Mouse (Mus musculus) hindbrain, embryonic 16.5 days (tissue): ENCODE results near the gene Mmp24. TPM values are rescaled to one million over a fixed set of nuclear protein-coding genes. Genes with fewer than 3 reads are reported as not detected.
"Not testable (repeated sequence)": the region's sequence is repeated elsewhere in the genome, so short reads cannot be mapped to it uniquely, and the experiment has no call there.

Source experiments
- ATAC-seq: fragments of 200-750 bp; cut with Nextera tagmentation; 2 replicates; pipeline ENCODE4 v1.8.0; 2017; ENCODE audit warnings: moderate TSS enrichment, moderate library complexity
- H3K27ac ChIP-seq: fragments of 300-500 bp; sonication (generic); 2 replicates; pipeline ENCODE4 v1.5.1; 2014; ENCODE audit warnings: low read depth, mild to moderate bottlenecking, control low read depth, low read length, moderate library complexity
- H3K27me3 ChIP-seq: fragments of 300-500 bp; sonication (generic); replicated peaks from 2 replicates; pipeline ENCODE4 v1.6.1; 2014; ENCODE audit warnings: low read length; ENCODE audit not compliant: control insufficient read depth, insufficient read depth
- H3K36me3 ChIP-seq: fragments of 300-500 bp; sonication (generic); 2 replicates; pipeline ENCODE4 v1.6.1; 2014; ENCODE audit warnings: mild to moderate bottlenecking, low read length, moderate library complexity, mixed read lengths; ENCODE audit not compliant: control insufficient read depth, insufficient read depth
- H3K4me1 ChIP-seq: fragments of 300-500 bp; sonication (generic); 2 replicates; pipeline ENCODE4 v1.6.1; 2014; ENCODE audit warnings: low read depth, low read length; ENCODE audit not compliant: control insufficient read depth, insufficient read depth
- H3K4me2 ChIP-seq: fragments of 300-500 bp; sonication (generic); 2 replicates; pipeline ENCODE4 v1.6.1; 2014; ENCODE audit warnings: mild to moderate bottlenecking, low read length, control low read depth, moderate library complexity
- H3K4me3 ChIP-seq: fragments of 300-500 bp; sonication (generic); 2 replicates; pipeline ENCODE4 v1.5.1; 2014; ENCODE audit warnings: mild to moderate bottlenecking, low read length, control low read depth, moderate library complexity
- H3K9ac ChIP-seq: fragments of 300-500 bp; sonication (generic); 2 replicates; pipeline ENCODE4 v1.6.1; 2014; ENCODE audit warnings: low read depth, mild to moderate bottlenecking, control low read depth, low read length, moderate library complexity
- H3K9me3 ChIP-seq: fragments of 300-500 bp; sonication (generic); 2 replicates; pipeline ENCODE4 v1.6.1; 2014; ENCODE audit warnings: mild to moderate bottlenecking, low read length, moderate library complexity; ENCODE audit not compliant: control insufficient read depth
- WGBS: fragments of 180-500 bp; shearing (Covaris S2); extraction: QIAGEN DNeasy Blood & Tissue Kit; methylation state at CpG from one replicate; pipeline ENCODE4 v1.1.7; 2014; 5-methylcytosine and 5-hydroxymethylcytosine counted together
- polyA plus RNA-seq: library from polyadenylated mRNA; unstranded; fragments of >200 nt; fragmentation: Nextera tagmentation; extraction: Ambion mirVana; gene quantifications from 2 replicates; pipeline ENCODE4 v1.2.1, GENCODE M21; 2015

Mmp24 gene
- polyA plus RNA-seq, result 16.0 and 16.8 TPM in 2 replicates

DNA sequence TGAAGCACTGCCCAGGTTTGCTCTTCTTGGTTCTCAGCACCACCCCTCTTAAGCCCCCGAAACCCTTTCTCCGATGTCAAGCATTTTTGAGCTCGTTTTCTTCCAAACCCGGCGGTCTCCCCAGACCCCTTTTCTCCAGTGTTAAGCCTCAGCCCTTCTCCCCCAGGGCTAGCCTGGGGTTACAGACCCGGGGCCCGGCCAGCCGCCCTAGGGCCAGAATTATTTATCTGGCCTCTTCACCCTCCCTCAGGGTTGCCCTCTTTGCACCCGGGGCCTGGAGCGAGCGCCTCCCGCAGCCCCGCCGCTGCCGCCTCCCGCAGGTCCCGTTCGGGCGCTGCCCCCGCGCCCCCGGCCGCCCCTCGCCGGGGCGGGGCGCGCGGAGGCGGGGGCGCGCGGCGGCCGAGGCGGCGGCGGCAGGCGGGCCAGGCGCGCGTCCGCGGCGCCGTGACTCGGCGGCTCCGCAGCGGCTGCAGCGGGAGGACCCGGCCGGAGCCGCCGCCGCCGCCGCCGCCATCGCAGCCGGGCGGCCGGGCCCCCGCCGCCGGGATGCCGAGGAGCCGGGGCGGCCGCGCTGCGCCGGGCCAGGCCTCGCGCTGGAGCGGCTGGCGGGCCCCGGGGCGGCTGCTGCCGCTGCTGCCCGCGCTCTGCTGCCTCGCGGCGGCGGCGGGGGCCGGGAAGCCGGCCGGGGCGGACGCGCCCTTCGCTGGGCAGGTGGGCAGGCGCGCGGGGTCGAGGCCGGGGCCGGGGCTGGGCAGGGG lies at the start of gene Mmp24:
Mmp24 (plus strand) TSS at position 416 of the 758 bp plus-strand sequence.
- peaks cover 3% of the 10 kb centered on the region; the same call in 1 of the 2 replicates for H3K27me3 ChIP-seq
- 3% methylated on average over 29 of the region's 100 CpGs for WGBS
- H3K9ac ChIP-seq, result peak within 1 kb of the TSS; percentile 95
- peak within 1 kb of the TSS; percentile 94 for H3K27ac ChIP-seq
- peak within 1 kb of the TSS; percentile 83 for H3K4me3 ChIP-seq
- H3K9me3 ChIP-seq, result no peaks in the 10 kb centered on the region
- H3K36me3 ChIP-seq, result no peaks in the 10 kb centered on the region
- H3K4me2 ChIP-seq, result peak within 1 kb of the TSS; percentile 75
- ATAC-seq, result peak; percentile 43; the same call in 1 of the 2 replicates
- peaks cover 26% of the 10 kb centered on the region for H3K4me1 ChIP-seq

DNA sequence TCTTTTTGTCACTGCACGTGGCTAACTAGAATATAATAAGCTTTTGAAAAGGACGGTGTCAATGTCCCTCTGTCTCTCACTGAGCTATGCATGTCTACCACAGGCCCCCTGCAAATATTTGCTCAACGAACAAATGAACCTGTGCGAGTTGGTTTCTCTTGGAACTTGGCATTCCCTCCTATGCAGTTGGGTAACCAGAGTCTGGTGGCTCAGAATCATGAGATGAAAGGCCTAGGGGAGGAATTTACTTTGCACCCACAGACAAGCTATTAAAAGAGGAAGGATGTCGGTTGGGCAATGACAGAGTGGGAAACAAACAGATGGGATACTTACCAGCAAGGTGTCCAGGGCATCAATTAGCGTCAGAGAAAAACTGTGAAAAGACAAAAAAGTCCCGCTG lies 48.8 kb upstream of the Mmp24 start:
- Histone ChIP-seq H3K4me2 (no peak overlapping the region), H3K27me3 (no peaks in the 10 kb centered on the region), H3K36me3 (peaks cover 10% of the 10 kb centered on the region; the same call in 1 of the 2 replicates), H3K4me3 (no peak overlapping the region), H3K27ac (no peak overlapping the region), H3K4me1 (peaks cover 13% of the 10 kb centered on the region), H3K9me3 (no peaks in the 10 kb centered on the region), H3K9ac (no peak overlapping the region)
- WGBS, result 84% methylated on average over 7 of the region's 7 CpGs
- ATAC-seq, result no peak

DNA sequence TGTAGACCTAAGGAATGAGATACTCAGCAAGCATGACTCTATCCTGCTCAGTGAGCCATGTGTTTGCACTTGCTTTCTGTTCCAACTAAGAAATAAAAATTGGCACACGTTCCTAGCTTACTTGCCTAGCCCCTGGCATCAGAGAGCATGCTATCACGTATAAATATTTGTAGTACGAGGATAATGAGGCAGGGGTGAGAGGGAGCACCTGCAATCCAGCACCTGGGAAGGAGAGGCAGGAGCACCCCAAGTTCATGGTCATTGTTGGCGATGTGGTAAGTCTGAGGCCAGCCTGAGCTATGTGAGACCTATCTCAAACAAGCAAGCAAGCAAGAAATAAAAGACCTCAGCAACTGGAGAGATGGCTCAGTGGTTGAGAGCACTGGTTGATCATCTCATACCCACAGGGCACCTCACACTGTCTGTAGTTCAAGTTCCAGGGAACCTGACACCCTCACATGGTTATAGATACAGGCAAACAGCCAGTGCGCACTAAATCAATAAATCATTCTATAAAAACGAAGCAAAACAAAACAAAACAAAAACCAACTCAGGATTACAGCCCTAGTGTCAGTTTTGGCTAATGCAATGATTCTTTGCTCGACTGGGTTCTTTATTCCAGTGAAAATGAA lies 47.3 kb upstream of the Mmp24 start:
- H3K27me3 ChIP-seq, result no peaks in the 10 kb centered on the region
- no peak overlapping the region for H3K9ac ChIP-seq
- peaks cover 13% of the 10 kb centered on the region for H3K4me1 ChIP-seq
- H3K36me3 ChIP-seq, result peaks cover 7% of the 10 kb centered on the region; the same call in 1 of the 2 replicates
- ATAC-seq, result no peak
- H3K27ac ChIP-seq, result no peak overlapping the region
- H3K9me3 ChIP-seq, result no peaks in the 10 kb centered on the region
- H3K4me2 ChIP-seq, result no peak overlapping the region
- 80% methylated on average over 7 of the region's 7 CpGs for WGBS
- H3K4me3 ChIP-seq, result no peak overlapping the region

DNA sequence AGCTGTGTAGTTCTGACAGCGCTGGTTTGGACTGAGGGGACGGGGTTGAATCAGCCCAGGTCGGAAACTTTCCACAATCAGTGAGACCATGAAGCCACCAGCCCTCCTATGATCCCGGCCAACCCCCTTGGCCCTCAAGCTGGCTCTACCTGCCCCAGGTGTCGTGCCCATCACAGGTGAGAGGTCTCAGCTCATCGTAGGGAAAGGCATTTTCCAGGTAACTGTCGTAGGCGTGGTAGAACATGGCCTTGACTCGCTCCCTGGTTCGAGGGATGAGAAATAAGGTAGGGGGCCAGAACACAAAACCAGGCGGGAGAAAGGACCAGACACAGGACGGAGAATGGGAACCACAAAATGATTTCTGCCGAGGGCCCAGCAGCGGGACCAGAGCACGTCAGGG lies 46.4 kb upstream of the Mmp24 start:
- Histone ChIP-seq H3K4me2 (peak overlapping the region; percentile 95), H3K27ac (peak overlapping the region; percentile 72; the same call in 1 of the 2 replicates), H3K4me3 (peak overlapping the region; percentile 98), H3K36me3 (peaks cover 7% of the 10 kb centered on the region; the same call in 1 of the 2 replicates), H3K9ac (peak overlapping the region; percentile 87), H3K4me1 (peaks cover 13% of the 10 kb centered on the region), H3K9me3 (no peaks in the 10 kb centered on the region), H3K27me3 (no peaks in the 10 kb centered on the region)
- ATAC-seq, result peak; percentile 1; the same call in 1 of the 2 replicates
- WGBS, result 4% methylated on average over 15 of the region's 15 CpGs

DNA sequence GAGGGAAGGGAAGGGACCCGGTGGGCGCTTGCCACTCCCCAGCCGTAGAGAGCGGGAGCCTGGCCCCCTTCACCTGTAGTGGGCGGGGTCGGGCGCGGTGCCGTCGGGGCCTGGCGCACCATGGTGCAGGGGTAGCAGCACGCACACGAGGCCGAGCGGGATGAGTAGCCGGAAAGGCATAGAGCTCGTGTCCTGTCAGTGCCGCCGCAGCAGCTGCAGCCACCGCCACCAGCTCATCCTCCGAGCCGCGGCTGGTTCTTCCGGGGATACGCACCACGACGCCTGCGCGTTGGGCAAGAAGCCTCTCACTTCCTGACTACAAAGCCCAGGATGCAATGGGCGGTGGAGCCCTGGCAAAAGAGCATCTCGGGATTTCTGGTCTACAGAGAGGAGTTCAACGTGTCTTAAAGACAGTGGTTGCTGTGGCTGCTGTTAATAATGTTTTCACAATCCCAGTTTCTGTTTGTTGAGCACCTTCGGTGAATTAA lies 45.9 kb upstream of the Mmp24 start, which contains the start of gene Edem2:
Edem2 (minus strand) TSS at position 318 of the 488 bp plus-strand sequence.
- H3K4me2 ChIP-seq, result peak within 1 kb of the TSS; percentile 95
- peak; percentile 98 for ATAC-seq
- H3K9ac ChIP-seq, result peak within 1 kb of the TSS; percentile 87
- peak within 1 kb of the TSS; percentile 72 for H3K27ac ChIP-seq
- under 1% methylated on average over 31 of the region's 33 CpGs for WGBS
- H3K4me3 ChIP-seq, result peak within 1 kb of the TSS; percentile 98
- peaks cover 13% of the 10 kb centered on the region for H3K4me1 ChIP-seq
- H3K9me3 ChIP-seq, result no peaks in the 10 kb centered on the region
- H3K36me3 ChIP-seq, result peaks cover 7% of the 10 kb centered on the region; the same call in 1 of the 2 replicates
- no peaks in the 10 kb centered on the region for H3K27me3 ChIP-seq

DNA sequence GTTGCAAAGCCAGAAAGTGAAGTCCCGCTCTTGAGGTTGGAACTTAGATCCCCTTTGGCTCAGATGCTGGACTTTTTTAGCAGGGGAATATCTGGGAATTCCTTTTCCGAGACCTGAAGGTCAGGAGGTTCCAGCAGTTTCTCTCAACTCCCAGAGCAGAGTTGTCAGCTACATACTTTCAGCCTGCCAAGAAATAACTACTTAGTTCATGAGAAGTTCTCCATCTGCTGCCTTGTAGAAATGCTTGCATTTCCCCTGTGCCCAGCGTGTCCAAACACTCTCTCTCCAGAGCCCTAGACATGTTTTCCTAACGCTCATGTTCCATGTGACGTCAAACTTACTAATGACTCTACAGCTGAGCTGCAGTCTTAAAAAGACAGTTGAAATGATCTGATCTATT lies 40.1 kb upstream of the Mmp24 start:
- Histone ChIP-seq H3K4me2 (no peak overlapping the region), H3K9me3 (no peaks in the 10 kb centered on the region), H3K27me3 (no peaks in the 10 kb centered on the region), H3K36me3 (no peaks in the 10 kb centered on the region), H3K9ac (no peak overlapping the region), H3K27ac (no peak overlapping the region), H3K4me3 (no peak overlapping the region), H3K4me1 (no peaks in the 10 kb centered on the region)
- WGBS, result 87% methylated on average over 5 of the region's 5 CpGs
- no peak for ATAC-seq

DNA sequence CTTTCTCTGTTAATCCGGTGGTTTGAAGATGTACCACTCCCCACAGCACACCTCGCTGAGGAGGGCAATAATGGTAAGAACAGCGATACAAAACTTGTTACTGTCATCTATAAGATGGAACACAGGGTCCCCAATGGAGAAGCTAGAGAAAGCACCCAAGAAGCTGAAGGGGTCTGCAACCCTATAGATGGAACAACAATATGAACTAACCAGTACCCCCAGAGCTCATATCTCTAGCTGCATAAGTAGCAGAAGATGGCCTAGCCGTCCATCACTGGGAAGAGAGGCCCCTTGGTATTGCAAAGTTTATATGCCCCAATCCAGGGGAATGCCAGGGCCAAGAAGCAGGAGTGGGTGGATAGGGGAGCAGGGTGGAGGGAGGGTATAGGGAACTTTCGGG lies 39.4 kb upstream of the Mmp24 start, which contains the start of gene Gm17581:
Gm17581 (minus strand) TSS at position 101 of the 400 bp plus-strand sequence.
- H3K4me1 ChIP-seq, H3K27me3 ChIP-seq, ATAC-seq, H3K9me3 ChIP-seq, H3K27ac ChIP-seq, H3K4me2 ChIP-seq, H3K9ac ChIP-seq, H3K36me3 ChIP-seq, H3K4me3 ChIP-seq: not testable (repeated sequence)
- 87% methylated on average over 5 of the region's 5 CpGs for WGBS

DNA sequence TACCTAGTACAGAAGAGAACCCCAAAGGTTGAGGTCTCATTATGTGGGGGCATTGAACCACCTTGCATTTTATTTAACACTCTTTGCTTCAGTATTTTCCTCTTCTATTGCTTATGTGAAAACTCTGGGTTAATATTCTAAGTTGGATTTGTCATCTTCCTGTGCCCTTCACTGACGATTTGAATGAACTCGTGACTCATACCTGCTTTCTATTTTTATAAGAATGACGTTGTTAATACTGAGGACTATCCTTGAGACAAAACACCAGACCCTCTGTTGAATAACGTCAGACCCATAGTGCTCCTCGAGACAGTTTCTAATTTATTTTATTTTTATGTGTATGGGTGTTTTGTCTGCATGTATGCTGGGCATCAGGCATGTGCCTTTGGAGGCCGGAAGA lies 38.2 kb upstream of the Mmp24 start:
- no peak for ATAC-seq
- WGBS, result 85% methylated on average over 6 of the region's 6 CpGs
- Histone ChIP-seq H3K4me1 (no peaks in the 10 kb centered on the region), H3K4me3 (no peak overlapping the region), H3K9ac (no peak overlapping the region), H3K27ac (no peak overlapping the region), H3K9me3 (no peaks in the 10 kb centered on the region), H3K36me3 (no peaks in the 10 kb centered on the region), H3K27me3 (no peaks in the 10 kb centered on the region), H3K4me2 (no peak overlapping the region)

DNA sequence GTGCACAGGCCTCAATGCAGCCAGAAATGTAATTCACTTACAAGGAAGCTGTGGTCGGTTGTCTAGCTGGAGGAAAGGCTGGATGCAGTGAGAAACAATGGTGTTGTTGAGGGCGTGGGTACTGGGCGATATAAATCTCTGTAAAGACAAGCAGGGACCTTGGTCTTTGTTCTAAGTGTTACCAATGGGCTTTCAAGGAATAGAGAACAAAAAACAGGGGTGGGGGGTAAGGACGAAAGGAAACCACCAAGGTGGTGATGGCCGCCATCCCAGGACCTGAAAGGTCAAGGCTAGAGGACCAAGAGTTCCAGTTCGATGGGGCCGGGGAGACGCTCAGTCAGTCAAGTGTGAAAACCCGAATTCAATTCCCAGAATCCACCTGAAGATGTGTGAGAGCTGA lies 37.3 kb upstream of the Mmp24 start:
- Histone ChIP-seq H3K9ac (no peak overlapping the region), H3K4me3 (no peak overlapping the region), H3K27me3 (no peaks in the 10 kb centered on the region), H3K36me3 (no peaks in the 10 kb centered on the region), H3K4me1 (no peaks in the 10 kb centered on the region), H3K4me2 (no peak overlapping the region), H3K27ac (no peak overlapping the region), H3K9me3 (no peaks in the 10 kb centered on the region)
- no peak for ATAC-seq
- 68% methylated on average over 9 of the region's 9 CpGs for WGBS
